Mouse (Mus musculus) liver, embryonic 11.5 days (tissue): ENCODE data around the gene Nxpe5. TPM values are rescaled to one million over a fixed set of nuclear protein-coding genes. Genes with fewer than 3 reads are reported as not detected.

ENCODE experiments used
- ATAC-seq: fragments of 200-750 bp; cut with Nextera tagmentation; replicated peaks from 2 replicates; pipeline ENCODE4 v1.8.0; 2017; ENCODE audit warnings: moderate number of reproducible peaks, mild to moderate bottlenecking, moderate TSS enrichment, moderate library complexity; ENCODE audit not compliant: low FRiP score
- DNase-seq: peaks from one replicate; pipeline ENCODE4 v3.0.0-alpha.2; 2017; ENCODE audit warnings: low spot score
- H3K27ac ChIP-seq: fragments of 300-500 bp; sonication (generic); 2 replicates; pipeline ENCODE4 v1.5.1; 2014; ENCODE audit warnings: mild to moderate bottlenecking, low read depth, low read length, control low read depth
- H3K27me3 ChIP-seq: fragments of 300-500 bp; sonication (generic); replicated peaks from 2 replicates; pipeline ENCODE4 v1.6.1; 2014; ENCODE audit warnings: low read length, mixed read lengths; ENCODE audit not compliant: control insufficient read depth, insufficient read depth
- H3K36me3 ChIP-seq: fragments of 300-500 bp; sonication (generic); 2 replicates; pipeline ENCODE4 v1.6.1; 2014; ENCODE audit warnings: mild to moderate bottlenecking, low read length, moderate library complexity, mixed read lengths; ENCODE audit not compliant: control insufficient read depth, insufficient read depth
- H3K4me1 ChIP-seq: fragments of 300-500 bp; sonication (generic); replicated peaks from 2 replicates; pipeline ENCODE4 v1.6.1; 2014; ENCODE audit warnings: low read length, mixed read lengths; ENCODE audit not compliant: control insufficient read depth, insufficient read depth
- H3K4me2 ChIP-seq: fragments of 300-500 bp; sonication (generic); 2 replicates; pipeline ENCODE4 v1.6.1; 2014; ENCODE audit warnings: mild to moderate bottlenecking, control low read depth, moderate library complexity
- H3K4me3 ChIP-seq: fragments of 300-500 bp; sonication (generic); 2 replicates; pipeline ENCODE4 v1.5.1; 2014; ENCODE audit warnings: low read depth, low read length, control low read depth
- H3K9ac ChIP-seq: fragments of 300-500 bp; sonication (generic); 2 replicates; pipeline ENCODE4 v1.6.1; 2014; ENCODE audit warnings: low read depth, low read length, control low read depth
- H3K9me3 ChIP-seq: fragments of 300-500 bp; sonication (generic); 2 replicates; pipeline ENCODE4 v1.6.1; 2016; ENCODE audit warnings: low read length, inconsistent platforms, mixed read lengths; ENCODE audit not compliant: control insufficient read depth
- WGBS: fragments of 180-500 bp; shearing (Covaris S2); extraction: QIAGEN DNeasy Blood & Tissue Kit; methylation state at CpG from one replicate; pipeline ENCODE4 v1.1.7; 2014; 5-methylcytosine and 5-hydroxymethylcytosine counted together
- polyA plus RNA-seq: library from polyadenylated mRNA; unstranded; fragments of >200 nt; fragmentation: Nextera tagmentation; extraction: Ambion mirVana; gene quantifications from 2 replicates; pipeline ENCODE4 v1.2.1, GENCODE M21; 2014

Gene Nxpe5
- polyA plus RNA-seq, 1 experiment from 2014 or later, result not detected

- 32% methylated on average over 3 of the region's 3 CpGs for WGBS
- H3K4me1 ChIP-seq, result no peaks in the 10 kb centered on the region
- H3K27me3 ChIP-seq, result no peaks in the 10 kb centered on the region
- DNase-seq, result no peak
- no peak overlapping the region for H3K27ac ChIP-seq
- no peaks in the 10 kb centered on the region for H3K9me3 ChIP-seq
- ATAC-seq, result no peak
- H3K36me3 ChIP-seq, result no peaks in the 10 kb centered on the region
- no peak overlapping the region for H3K4me2 ChIP-seq
- no peak overlapping the region for H3K9ac ChIP-seq
- no peak overlapping the region for H3K4me3 ChIP-seq
Observed at GRCm38 (mm10) chr5:138228026-138228425, 2.3 kb downstream of the Nxpe5 start.

GRCm38 (mm10) chr5:138229511-138229910 is 3.8 kb downstream of the Nxpe5 start:
- ATAC-seq (no peak), DNase-seq (no peak)
- no peak overlapping the region for H3K27ac ChIP-seq
- 89% methylated on average over 3 of the region's 3 CpGs for WGBS
- no peaks in the 10 kb centered on the region for H3K27me3 ChIP-seq
- no peaks in the 10 kb centered on the region for H3K4me1 ChIP-seq
- no peaks in the 10 kb centered on the region for H3K9me3 ChIP-seq
- no peaks in the 10 kb centered on the region for H3K36me3 ChIP-seq
- H3K9ac ChIP-seq, result no peak overlapping the region
- H3K4me3 ChIP-seq, result no peak overlapping the region
- no peak overlapping the region for H3K4me2 ChIP-seq

- Histone ChIP-seq H3K9ac (no peak overlapping the region), H3K9me3 (no peaks in the 10 kb centered on the region), H3K4me2 (no peak overlapping the region), H3K4me1 (no peaks in the 10 kb centered on the region), H3K27ac (no peak overlapping the region), H3K36me3 (no peaks in the 10 kb centered on the region), H3K27me3 (no peaks in the 10 kb centered on the region), H3K4me3 (no peak overlapping the region)
- ATAC-seq, result no peak
- no peak for DNase-seq
- 88% methylated on average over 2 of the region's 2 CpGs for WGBS
Observed at GRCm38 (mm10) chr5:138233778-138234177, 8.1 kb downstream of the Nxpe5 start.

- H3K4me2 ChIP-seq, result no peak overlapping the region
- H3K27ac ChIP-seq, result no peak overlapping the region
- H3K36me3 ChIP-seq, result no peaks in the 10 kb centered on the region
- no peak overlapping the region for H3K4me3 ChIP-seq
- H3K9me3 ChIP-seq, result no peaks in the 10 kb centered on the region
- H3K4me1 ChIP-seq, result no peaks in the 10 kb centered on the region
- ATAC-seq (no peak), DNase-seq (no peak)
- no peak overlapping the region for H3K9ac ChIP-seq
- no peaks in the 10 kb centered on the region for H3K27me3 ChIP-seq
Observed at GRCm38 (mm10) chr5:138234224-138234623, 8.5 kb downstream of the Nxpe5 start.

GRCm38 (mm10) chr5:138241511-138241910 is 15.8 kb downstream of the Nxpe5 start:
- no peaks in the 10 kb centered on the region for H3K27me3 ChIP-seq
- DNase-seq, result no peak
- no peak for ATAC-seq
- no peak overlapping the region for H3K4me3 ChIP-seq
- H3K4me2 ChIP-seq, result no peak overlapping the region
- no peaks in the 10 kb centered on the region for H3K4me1 ChIP-seq
- no peaks in the 10 kb centered on the region for H3K9me3 ChIP-seq
- H3K36me3 ChIP-seq, result no peaks in the 10 kb centered on the region
- no peak overlapping the region for H3K27ac ChIP-seq
- H3K9ac ChIP-seq, result no peak overlapping the region
- 25% methylated on average over 2 of the region's 2 CpGs for WGBS

- no peak overlapping the region for H3K27ac ChIP-seq
- no peaks in the 10 kb centered on the region for H3K36me3 ChIP-seq
- no peak overlapping the region for H3K4me3 ChIP-seq
- no peak for ATAC-seq
- no peak overlapping the region for H3K4me2 ChIP-seq
- DNase-seq, result no peak
- no peak overlapping the region for H3K9ac ChIP-seq
- WGBS, result 85% methylated on average over 12 of the region's 12 CpGs
- no peaks in the 10 kb centered on the region for H3K9me3 ChIP-seq
- no peaks in the 10 kb centered on the region for H3K27me3 ChIP-seq
- H3K4me1 ChIP-seq, result peaks cover 6% of the 10 kb centered on the region
Observed at GRCm38 (mm10) chr5:138251144-138251543, 25.4 kb downstream of the Nxpe5 start.

GRCm38 (mm10) chr5:138253061-138253460 is 27.4 kb downstream of the Nxpe5 start:
- no peak overlapping the region for H3K9ac ChIP-seq
- peaks cover 16% of the 10 kb centered on the region for H3K4me1 ChIP-seq
- no peaks in the 10 kb centered on the region; the same call in 1 of the 2 replicates for H3K36me3 ChIP-seq
- no peak overlapping the region for H3K27ac ChIP-seq
- ATAC-seq (no peak), DNase-seq (no peak)
- 92% methylated on average over 3 of the region's 3 CpGs for WGBS
- H3K4me2 ChIP-seq, result no peak overlapping the region
- no peaks in the 10 kb centered on the region for H3K9me3 ChIP-seq
- no peak overlapping the region for H3K4me3 ChIP-seq
- H3K27me3 ChIP-seq, result no peaks in the 10 kb centered on the region

- peak within 1 kb of the TSS; percentile 66 for H3K27ac ChIP-seq
- ATAC-seq, result peak; percentile 99
- H3K27me3 ChIP-seq, result no peaks in the 10 kb centered on the region
- H3K4me1 ChIP-seq, result peaks cover 38% of the 10 kb centered on the region
- H3K9me3 ChIP-seq, result no peaks in the 10 kb centered on the region
- peak; percentile 87 for DNase-seq
- H3K4me3 ChIP-seq, result peak within 1 kb of the TSS; percentile 76
- under 1% methylated on average over 38 of the region's 38 CpGs for WGBS
- peak within 1 kb of the TSS; percentile 96 for H3K4me2 ChIP-seq
- H3K9ac ChIP-seq, result peak within 1 kb of the TSS; percentile 81
- peaks cover 11% of the 10 kb centered on the region for H3K36me3 ChIP-seq
Observed at GRCm38 (mm10) chr5:138255353-138256093, 29.8 kb downstream of the Nxpe5 start, which contains the start of gene Lamtor4. Lamtor4 (plus strand) TSS chr5:138255482.

DNA sequence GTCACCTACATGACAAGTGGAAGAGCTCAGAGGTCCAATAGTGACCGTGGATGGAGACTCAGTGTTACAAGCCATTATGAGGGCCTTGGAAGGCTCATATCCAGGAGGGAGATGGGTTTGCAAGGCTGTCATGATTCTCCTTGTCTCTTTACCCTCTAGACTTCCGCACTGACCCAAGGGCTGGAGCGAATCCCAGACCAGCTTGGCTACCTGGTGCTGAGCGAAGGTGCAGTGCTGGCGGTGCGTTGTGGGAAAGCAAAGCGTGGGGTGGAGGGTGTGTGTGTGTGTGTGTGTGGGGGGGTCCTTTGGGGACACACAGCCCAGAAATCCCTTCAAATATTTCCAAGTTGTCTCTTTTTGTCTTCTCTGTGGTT is 30.4 kb downstream of the Nxpe5 start:
- peaks cover 40% of the 10 kb centered on the region for H3K4me1 ChIP-seq
- peak overlapping the region; percentile 66 for H3K27ac ChIP-seq
- peak overlapping the region; percentile 81 for H3K9ac ChIP-seq
- no peaks in the 10 kb centered on the region for H3K9me3 ChIP-seq
- peak overlapping the region; percentile 76 for H3K4me3 ChIP-seq
- 12% methylated on average over 7 of the region's 7 CpGs for WGBS
- H3K4me2 ChIP-seq, result peak overlapping the region; percentile 96
- no peaks in the 10 kb centered on the region for H3K27me3 ChIP-seq
- DNase-seq (no peak), ATAC-seq (no peak)
- peaks cover 13% of the 10 kb centered on the region for H3K36me3 ChIP-seq
